Mouse (Mus musculus) gastrocnemius, adult 18-20 months (tissue): ENCODE measurements around the gene Ets1. TPM values are rescaled to one million over a fixed set of nuclear protein-coding genes. Genes with fewer than 3 reads are reported as not detected.

Source experiments
- DNase-seq: peaks from one replicate; pipeline ENCODE4 v3.0.0; 2021; ENCODE audit warnings: low spot score
- total RNA-seq, 2 experiments: library from RNA; stranded (reverse); gene quantifications; 2 replicates each; pipeline ENCODE4 v1.2.3; 2021

The Ets1 gene
- total RNA-seq, 2 experiments from 2014 or later, result 6.8 to 15.2 TPM

DNA sequence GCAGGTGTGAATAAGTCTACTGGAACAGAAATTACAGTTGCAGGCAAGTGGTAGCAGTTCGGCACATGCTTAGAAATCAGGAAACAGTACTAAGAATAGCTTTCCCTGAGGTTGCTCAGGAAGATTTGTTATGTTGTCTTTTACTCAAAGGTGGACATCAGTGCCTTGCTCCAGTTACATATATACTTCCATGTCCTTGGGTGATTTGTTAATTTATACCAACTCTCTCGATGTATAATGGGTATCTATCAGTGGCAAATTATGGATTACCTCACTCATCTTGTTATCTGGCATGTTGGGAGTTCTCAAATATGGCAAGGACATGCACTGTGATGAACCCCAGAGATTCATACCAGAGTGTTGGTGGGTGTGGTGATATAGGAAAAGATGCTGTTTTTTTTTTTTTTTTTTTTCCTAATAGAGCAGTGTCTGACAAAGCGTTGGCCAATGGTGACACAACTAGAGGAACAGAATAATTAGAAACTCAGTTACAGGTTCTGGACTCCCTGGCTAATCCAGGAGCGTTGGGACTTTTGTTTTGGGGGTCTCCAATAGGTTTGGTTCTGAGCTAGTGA is 59.0 kb downstream of the Ets1 start:
- no peak for DNase-seq

DNA sequence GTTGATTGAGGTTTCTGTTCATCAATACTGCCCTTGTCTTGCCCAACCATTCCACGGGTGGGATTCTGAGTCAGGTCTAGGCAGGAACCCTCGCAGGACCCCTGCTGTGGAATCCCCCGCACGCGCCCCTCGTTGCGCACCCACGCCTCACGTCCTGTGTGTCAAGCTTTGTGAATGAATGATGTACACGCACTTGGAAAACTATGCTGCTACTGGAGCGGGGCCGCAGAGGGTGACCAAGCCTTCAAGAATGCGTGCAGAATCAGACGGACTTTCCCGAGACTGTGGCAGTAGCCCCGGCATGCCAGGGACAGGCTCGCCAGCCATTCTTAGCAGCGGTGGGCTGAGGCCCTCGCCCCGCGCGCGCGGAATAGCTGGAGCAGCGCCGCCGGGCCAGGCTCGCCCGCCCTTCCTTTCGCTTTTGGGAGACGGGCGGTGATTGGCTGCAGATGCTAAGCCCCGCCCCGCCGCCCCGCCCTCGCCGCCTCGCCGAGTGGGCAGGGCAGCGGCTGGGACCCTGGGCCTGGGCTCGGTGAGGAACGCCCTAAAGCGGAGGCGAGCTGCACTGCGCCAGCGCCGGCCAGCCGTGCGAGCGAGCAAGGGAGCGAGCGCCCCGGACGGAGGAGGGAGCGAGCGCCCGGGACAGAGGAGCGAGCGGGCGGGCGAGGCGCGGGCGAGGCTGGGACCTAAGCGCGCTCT is 59.6 kb downstream of the Ets1 start:
- peak; percentile 95 for DNase-seq

DNA sequence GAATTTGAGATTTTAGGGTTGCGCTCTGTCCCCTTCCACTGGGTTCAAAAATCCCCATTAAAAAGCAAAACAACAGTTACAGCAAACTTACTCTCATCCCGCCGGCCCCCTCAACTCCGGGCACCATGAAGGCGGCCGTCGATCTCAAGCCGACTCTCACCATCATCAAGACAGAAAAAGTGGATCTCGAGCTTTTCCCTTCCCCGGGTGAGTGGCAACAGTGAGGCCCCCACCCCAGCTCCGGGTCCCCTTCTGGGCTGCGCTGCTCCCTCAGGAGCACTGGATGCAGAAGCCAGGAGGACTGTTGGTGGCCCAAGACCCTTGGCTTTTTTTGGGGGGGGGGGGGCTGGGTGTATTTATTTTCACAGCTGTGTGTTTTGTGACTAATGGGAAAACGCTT is 60.2 kb downstream of the Ets1 start:
- DNase-seq, result no peak

DNA sequence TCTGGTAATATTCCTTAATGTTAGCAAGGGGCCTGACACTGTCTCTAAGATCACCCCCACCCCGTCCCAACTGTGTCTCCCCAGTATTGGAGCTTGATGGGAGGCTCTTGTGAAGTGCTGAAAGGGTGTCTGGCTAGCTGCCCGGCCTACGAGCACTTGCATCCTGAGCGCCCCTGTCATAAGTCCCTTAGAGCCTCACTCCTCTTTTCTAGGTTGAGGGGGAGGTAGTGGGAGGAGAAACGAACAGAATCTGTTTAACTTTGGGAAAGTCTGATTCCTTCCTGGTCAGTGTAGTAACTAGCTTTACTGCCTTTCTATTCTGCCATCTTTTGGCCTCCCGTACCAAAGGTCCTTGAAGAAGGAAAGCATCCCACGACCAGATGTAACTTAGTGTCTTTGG is 60.7 kb downstream of the Ets1 start:
- peak; percentile 43 for DNase-seq

DNA sequence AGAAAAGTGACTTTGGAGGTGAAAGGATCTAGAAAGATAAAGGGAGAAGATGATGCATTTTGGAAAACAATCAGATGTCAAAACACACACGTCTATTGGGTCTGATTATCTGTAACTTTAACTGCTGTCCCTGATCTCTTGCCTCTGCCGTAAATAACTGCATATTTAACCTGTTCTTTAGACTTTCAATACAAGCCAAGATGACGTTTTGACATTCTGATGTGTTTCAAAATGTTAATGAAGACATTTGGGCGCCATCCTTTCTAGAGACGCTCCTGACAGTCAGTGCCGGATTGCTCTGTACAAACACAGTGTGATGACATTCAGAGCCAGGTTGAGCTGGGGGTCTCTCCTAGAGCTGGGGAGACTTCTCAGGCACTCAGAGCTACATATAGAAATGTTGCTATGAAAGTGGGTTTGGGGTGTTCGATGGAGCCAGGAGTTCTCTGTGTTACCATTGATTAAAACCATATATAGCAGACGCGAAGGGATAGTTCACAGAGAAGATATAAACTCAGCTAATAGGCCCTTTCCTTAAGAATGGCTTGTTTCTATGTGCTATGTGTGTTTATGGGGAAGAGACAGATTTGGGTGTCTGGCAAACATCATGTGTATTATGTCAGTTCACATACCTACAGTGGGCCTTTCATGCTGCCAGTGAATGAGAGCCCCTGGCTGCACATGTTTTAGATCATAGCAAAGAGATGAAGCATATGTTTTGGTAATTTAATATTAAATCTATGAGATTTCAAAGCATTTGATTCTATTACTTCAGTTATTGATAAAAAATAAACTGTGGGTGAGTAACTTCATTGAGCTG is 61.5 kb downstream of the Ets1 start:
- no peak for DNase-seq

DNA sequence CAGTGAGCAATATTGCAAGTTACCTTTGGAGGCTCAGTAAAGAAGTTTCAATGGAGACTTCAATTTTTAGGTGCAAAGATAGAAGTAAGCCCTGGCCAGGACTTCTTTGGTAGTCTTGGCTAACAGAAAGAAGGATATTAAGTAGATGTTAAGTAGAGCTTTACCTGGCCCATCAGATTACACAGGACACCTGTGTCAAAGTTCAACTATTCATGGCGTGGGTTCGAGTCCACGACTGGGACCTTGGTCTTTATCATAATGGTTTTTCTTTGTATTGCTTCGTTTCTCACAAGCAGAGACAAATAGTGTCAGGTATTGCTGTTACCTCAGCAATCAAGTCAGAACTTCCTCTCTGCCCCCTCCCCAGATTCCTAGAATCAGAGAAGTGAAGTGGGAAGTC is 62.7 kb downstream of the Ets1 start:
- no peak for DNase-seq

DNA sequence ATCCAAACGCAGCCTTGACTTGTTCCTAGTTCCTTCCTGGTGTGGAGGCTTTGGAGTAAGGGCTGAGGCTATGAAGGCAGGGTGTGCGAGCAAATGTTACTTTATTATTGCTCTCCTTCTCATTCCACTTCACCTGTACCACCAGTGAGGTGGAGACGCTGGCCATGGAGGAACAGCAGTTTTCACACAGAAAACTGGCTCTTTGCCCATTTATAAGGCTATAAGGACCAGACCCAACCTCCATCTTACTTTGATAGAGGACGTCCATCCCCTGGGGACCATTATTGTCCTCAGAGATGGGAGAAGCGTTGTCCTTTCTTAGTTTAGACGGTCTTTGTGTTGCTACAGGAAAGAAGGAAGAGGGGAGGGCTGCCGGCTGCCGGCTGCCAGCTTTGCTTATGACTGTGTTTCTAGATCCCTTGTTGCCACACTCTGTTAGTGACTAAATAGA is 63.4 kb downstream of the Ets1 start:
- no peak for DNase-seq

DNA sequence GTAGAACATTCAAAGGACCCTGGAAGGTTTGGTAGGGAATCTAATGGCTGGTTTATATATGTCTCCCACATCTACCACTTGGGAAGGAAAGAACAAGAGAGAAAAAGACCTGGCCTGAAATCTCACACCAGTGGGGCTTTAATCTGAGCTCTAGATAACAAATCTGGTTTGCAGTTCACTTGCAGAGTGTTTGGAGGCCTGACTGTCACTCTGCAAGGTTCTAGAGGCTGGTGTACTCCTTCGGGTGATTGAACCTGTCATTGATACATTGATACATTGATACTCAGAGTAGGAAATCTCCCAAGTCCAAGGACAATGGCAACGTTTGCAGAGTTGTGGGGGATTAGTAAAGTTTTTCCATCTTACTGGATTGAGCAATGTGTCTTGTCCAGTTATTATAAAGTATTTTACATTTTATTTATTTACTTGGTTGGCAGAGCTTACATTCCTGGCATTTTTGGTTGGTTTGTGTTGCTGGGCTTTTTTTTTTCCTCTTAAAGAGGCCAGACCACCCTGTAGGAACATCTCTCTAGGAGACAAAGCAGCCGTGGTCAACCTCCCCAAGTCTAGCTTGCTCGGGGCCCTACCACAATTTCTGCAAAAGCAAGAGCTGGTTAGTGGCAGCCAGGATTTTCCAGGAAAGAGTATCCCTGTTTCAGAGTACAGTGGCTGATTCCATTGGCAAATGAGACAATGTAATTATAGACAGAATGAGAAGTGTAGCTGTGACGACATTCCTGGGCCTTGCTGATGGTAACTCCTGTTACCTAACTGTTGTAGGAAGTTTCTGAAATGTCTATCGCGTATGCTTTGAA is 64.3 kb downstream of the Ets1 start:
- DNase-seq, result no peak

DNA sequence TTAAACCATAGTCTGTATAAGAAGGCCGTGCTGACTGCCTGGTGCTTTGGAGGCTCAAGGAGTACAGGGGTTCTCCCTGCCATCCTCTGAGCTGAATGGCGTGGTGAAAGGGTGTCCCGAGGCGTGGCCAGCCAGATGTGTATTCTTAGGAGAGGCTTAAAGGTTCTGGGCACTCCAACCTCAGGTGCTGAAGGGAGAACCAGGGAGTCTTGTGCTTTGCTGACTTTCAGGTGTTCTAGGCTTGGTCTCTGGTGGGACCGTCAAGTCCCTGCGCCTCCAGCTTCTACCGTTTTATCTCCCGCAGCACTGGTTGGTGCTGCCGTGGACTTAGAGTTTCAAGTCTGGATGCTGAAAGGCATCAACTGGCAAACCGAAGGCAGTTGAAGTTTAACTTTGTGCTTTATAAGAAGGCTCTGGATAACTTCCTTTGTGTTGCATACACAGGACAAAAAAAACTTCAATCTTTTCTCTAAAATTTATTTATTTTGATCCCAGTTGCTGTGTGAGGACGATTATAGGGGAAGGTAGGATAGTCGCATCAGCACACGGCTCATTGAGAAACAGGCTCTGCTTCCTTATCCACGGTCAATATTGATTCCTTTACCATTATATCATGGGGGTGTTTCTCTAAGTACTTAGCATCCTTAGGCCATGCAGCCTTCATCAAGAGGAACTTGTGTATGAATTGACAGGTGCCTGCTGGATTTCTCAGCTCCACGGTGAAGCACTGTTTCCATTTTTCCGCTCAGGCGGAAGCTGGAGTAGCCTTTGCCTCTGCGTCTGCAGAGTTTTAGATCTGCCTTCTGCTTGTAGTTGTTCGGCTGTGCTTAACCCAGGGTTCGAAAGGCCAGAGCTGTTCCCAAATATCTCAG is 65.3 kb downstream of the Ets1 start:
- no peak for DNase-seq

DNA sequence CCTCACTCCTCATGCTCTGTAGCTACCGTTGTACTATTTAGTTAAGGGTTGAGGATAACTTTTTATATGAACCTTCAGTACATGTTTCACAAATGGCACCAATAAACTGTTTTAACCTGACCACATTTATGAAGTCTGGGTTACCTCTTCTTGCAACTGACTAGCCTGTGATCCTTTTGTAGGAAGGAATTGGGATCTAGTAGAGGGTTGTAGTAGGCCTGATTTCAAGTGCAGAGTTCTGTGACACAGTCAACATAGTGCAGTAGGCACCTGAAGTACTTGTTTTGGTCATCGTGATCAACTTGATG is 65.9 kb downstream of the Ets1 start:
- DNase-seq, result no peak

DNA sequence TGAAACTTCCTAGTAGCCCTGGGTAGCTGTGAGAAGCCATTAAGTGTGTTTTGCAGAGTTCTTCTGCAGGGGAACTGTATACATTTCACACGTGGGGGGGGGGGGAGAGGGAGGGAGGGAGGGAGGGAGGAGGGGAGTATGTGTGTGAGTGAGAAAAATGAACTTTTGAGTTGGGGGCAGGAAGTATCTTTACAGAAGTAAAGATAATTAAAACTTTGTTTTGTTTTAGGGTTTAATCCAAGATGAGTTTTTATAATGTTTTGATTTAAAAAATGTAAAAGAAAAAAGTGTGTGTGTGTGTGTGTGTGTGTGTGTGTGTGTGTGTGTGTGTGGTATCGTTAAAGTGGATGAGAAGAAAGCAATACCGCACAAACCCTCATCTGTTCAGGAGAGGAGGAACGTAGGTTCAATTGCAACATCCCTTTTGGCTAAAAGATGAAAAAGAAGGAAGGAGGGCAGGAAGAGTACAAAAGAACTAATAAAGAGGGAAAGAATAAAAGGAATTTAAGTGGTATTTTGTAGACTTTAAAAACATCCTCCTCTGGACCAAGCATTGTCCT is 66.9 kb downstream of the Ets1 start:
- DNase-seq, result no peak

DNA sequence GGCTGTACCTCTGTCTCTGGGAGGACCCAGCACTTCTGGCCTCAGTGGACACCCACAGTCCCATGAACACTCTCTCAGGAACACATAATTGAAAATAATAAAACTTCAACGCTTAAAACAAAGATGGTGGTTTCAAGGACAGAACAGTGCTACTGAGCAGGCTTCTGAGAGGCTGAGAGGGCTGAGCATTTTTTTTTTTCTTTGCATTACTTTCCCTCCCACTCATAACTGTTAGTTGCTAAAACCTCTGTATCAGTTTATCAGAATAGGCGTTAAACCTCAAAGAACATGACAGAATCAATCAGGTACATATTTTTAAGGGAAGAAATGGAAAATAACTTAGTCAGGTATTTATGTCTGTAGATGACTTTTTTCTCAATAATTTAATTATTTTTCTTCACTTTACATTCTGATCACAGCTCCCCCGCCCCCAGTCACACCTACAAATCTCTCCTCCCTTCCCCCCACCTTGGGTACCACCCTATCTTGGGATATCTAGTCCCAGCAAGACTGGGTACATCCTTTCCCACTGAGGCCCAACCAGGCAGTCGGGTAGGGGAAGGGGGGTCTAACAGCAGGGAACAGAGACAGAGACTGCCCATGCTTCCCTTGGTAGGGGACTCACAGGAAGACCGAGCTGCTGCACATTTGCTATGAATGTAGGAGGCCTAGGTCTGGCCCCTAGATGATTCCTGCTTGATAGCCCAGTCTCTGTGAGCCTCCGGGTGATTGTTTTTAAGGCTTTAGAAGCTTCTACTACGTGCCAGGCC is 68.1 kb downstream of the Ets1 start:
- DNase-seq, result no peak

DNA sequence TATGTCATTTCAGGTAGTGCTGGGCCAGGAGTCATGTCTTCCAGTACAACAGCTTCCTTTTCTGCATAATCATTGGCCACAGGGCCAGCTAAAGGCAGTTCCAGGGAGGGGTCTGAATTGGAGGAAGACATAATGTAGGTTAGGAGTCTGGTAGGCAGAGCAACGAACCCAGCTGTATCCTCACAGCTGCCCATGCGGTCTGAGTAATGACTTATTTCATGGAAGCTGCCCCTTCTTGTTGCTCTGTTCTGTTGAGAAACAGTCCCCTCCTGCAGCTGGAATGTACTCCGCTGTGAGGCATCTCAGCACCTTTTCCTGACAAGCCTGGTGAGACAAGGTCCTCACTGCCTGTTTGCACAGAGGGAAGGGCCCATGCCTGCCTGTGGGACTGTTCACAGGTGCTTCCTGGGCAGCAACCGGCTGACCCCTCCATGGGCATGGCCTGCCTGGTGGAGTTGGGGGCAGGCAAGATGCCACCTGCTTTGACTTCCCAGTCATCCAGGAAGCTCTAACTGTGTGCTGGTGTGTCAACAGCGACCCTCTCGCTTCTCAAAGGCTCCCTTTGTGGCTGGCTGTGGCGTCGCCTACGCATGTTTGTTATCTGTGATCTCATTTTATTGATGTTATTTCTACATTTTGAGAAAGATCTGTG is 69.9 kb downstream of the Ets1 start:
- DNase-seq, result no peak

DNA sequence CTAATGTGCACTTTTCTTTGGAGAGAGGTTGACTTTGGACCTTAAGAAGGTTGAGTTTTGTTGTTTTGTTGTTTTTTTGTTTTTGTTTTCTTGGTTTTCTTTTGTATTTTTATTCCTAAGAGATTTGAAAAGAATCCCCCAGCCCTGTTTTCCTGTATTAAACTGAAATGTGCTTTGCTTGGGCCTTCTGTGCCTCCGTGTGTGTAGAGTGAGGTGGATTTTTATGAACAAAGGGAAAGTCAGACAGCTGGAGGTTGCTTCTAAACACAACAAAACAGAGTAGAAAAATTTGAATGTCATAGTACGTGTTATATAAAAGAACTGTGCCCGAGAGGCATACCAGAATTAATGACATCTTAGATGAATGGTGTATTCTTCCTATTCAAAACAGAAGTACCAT is 71.4 kb downstream of the Ets1 start:
- no peak for DNase-seq

DNA sequence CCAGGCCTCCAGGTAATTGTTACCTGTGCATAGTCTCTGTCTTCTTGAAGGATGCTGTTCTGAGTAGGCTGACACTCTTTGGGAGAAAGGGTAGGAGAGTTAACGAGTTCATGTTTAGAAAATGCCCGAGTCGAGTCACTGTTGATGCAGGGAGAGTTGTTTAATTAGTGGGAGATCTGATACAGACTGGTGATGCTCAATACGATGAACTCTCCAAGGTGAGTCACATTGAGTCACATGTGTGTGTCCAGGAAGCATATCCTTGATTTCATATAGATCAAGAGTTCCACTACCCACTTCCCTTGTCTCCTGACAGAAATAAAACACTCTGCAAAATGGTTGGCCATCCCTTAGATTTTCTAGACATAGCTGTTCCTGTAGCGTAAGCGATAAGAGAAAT is 72.5 kb downstream of the Ets1 start:
- no peak for DNase-seq

DNA sequence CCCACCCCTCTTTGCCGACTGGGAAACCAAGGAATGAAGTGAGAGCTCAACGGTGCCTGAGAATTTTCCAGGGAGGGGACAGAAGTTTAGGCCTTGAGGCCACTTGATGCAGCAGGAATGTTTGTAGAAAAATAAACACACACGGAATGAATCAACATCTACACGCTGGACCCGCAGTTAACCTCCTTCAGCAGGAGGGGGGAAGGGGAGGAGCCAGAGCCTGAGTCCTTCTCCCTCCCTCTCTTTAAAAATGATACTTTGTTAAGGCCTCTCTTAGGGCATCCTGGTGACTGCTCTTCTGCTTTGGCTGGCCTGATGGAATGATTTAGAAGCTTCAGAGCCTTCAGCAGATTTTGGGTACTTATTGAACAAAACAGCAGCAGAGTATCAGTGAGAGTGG is 73.3 kb downstream of the Ets1 start:
- no peak for DNase-seq

DNA sequence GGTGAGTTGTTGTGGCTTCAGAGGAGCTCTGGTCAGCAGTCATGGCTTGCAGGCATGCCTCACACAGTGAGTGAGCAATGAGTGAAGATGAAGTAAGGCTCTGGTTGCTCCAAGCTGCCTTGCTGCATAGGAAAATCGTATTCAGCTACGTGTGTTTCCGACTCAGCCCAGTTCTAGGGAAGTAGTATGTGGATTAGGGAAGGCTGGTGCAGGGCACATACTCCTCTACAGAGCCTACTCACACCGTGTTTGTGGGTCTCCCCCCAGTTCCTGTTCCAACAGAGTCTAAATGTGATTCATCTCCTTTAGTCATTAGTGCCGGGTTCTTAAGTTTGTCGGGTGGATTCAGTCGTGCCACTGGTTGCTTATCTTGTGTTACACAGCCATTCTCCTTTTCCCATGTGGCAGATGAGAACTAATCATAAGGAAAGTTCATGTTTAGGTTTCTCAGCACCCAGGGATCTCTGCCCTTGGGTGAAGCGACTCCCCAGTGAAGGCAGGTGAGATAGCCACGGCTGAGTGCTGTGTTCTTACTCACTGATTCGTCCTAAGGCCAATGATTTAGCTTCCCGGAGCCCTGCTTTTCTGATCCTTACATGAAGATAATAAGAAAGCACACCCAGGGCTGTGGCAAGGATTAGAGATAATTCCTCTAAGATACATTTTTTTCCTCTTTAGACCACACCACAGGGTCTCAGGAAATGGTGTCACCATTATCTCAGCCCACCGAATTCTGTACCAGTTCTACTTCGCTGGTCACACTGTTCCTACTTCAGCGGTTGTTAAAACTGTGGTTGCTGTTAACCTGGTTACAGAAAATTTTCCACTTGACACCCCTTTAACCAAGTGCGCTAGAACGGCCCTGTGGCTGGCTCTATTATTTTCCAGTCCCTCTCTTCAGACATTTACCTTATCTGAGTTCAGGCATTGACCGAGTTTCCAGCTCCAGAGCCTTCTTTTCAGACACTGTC is 74.0 kb downstream of the Ets1 start:
- DNase-seq, result no peak

DNA sequence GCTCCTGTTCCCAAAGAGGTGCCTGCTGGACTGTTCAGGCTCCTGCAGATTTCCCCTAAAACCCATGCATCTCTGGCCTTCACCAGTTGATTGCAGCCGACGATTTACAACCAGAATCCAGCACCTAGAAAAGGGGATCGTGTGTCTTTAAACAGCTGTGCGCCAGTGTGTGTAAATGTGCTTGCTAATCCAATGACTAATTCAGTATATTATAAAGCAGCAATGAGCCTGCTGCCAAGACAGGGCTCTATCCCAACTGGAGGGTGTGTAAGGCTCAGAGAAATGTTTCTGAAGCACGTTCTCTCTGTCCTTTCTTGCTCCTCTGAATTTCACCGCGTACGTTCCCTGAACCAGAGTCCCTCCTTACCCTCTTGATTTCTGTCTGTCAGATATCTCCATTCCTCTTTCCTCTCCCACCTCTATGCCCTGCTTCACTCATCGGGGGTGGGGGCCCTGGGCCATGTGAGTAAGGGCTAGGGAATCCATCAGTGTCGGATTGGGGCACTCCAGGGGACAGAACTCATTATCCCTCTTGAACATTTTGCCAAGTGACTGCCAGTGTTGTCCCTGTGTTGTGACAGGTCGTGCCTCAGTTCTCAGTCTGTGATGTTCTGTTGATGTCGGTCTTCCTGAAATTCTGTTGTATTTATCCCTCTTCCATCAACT is 75.1 kb downstream of the Ets1 start:
- peak; percentile 53 for DNase-seq
